Mouse (Mus musculus): ENCODE measurements around the gene Ap1m2. TPM values are rescaled to one million over a fixed set of nuclear protein-coding genes. Genes with fewer than 3 reads are reported as not detected.
A peak's percentile ranks its signal among the peaks of the same experiment; 100 is the strongest.

The Ap1m2 gene
- polyA plus RNA-seq, 2 experiments: 0.07 to 0.24 TPM

GRCm38 (mm10) chr9:21322211-21322916, 10.2 kb upstream of the Ap1m2 start:
- Histone ChIP-seq H3K36me3 (replicated peaks; ENCODE audit: control insufficient read depth, insufficient read depth, low read depth) (no peaks in the 10 kb centered on the region), H3K27ac (no peak overlapping the region), H3K4me2 (ENCODE audit: low read depth) (peak overlapping the region; percentile 71), H3K4me1 (replicated peaks; ENCODE audit: control insufficient read depth in 2 of 2, insufficient read depth in 2 of 2, low read length in 1 of 2) (peaks cover 14 to 23% of the 10 kb centered on the region in 2 experiments), H3K4me3 (ENCODE audit: insufficient read depth in 1 of 2, low read depth in 2 of 2, low read length in 2 of 2) (peak overlapping the region in 1 of 2 experiments; percentile 25; a peak in 2 of 4 replicates), H3K27me3 (ENCODE audit: control insufficient read depth, insufficient read depth, low read length) (no peaks in the 10 kb centered on the region), H3K9me3 (ENCODE audit: control insufficient read depth, low read length) (no peaks in the 10 kb centered on the region), H3K9ac (replicated peaks) (no peak overlapping the region)
- TF ChIP-seq EP300 (IDR thresholded peaks at IDR 0.05; ENCODE audit: low read depth) (no peak), CTCF (IDR thresholded peaks at IDR 0.05; ENCODE audit: low read depth) (no peak)
- no peak for DNase-seq (ENCODE audit: low read depth in 3 of 3, low spot score in 3 of 3)
- WGBS (ENCODE audit: insufficient replicate concordance): 61% methylated on average over 19 of the region's 19 CpGs
- no peak for ATAC-seq (ENCODE audit: insufficient read depth)

- Histone ChIP-seq H3K27ac (peak overlapping the region; percentile 2), H3K4me3 (ENCODE audit: insufficient read depth in 1 of 2, low read depth in 2 of 2, low read length in 2 of 2) (peak overlapping the region; percentile 60 to 78), H3K36me3 (replicated peaks; ENCODE audit: control insufficient read depth, insufficient read depth, low read depth) (no peaks in the 10 kb centered on the region), H3K4me1 (replicated peaks; ENCODE audit: control insufficient read depth in 2 of 2, insufficient read depth in 2 of 2, low read length in 1 of 2) (peaks cover 14 to 23% of the 10 kb centered on the region in 2 experiments), H3K9me3 (ENCODE audit: control insufficient read depth, low read length) (no peaks in the 10 kb centered on the region), H3K27me3 (ENCODE audit: control insufficient read depth, insufficient read depth, low read length) (no peaks in the 10 kb centered on the region), H3K9ac (replicated peaks) (peak overlapping the region; percentile 52; the same call in 1 of the 2 replicates), H3K4me2 (ENCODE audit: low read depth) (peak overlapping the region; percentile 71)
- peak; percentile 67 for ATAC-seq (ENCODE audit: insufficient read depth)
- peak in 2 of 3 experiments; percentile 42 to 49 for DNase-seq (ENCODE audit: low read depth in 3 of 3, low spot score in 3 of 3)
- TF ChIP-seq CTCF (IDR thresholded peaks at IDR 0.05; ENCODE audit: low read depth): no peak
- no peak for TF ChIP-seq EP300 (IDR thresholded peaks at IDR 0.05; ENCODE audit: low read depth)
- 4% methylated on average over 6 of the region's 6 CpGs for WGBS (ENCODE audit: insufficient replicate concordance)
Observed at GRCm38 (mm10) chr9:21321513-21321835, 9.3 kb upstream of the Ap1m2 start.

- TF ChIP-seq EP300 (IDR thresholded peaks at IDR 0.05; ENCODE audit: low read depth) (no peak), CTCF (IDR thresholded peaks at IDR 0.05; ENCODE audit: low read depth) (no peak)
- WGBS (ENCODE audit: insufficient replicate concordance): under 1% methylated on average over 52 of the region's 52 CpGs
Observed at GRCm38 (mm10) chr9:21320619-21321512, 8.7 kb upstream of the Ap1m2 start, which contains the start of gene Slc44a2. Gene Slc44a2 (plus strand): TSS chr9:21320698.

GRCm38 (mm10) chr9:21320280-21320618, 8.1 kb upstream of the Ap1m2 start:
- TF ChIP-seq EP300 (IDR thresholded peaks at IDR 0.05; ENCODE audit: low read depth): no peak
- TF ChIP-seq CTCF (IDR thresholded peaks at IDR 0.05; ENCODE audit: low read depth): no peak
- 29% methylated on average over 4 of the region's 4 CpGs for WGBS (ENCODE audit: insufficient replicate concordance)
- Histone ChIP-seq H3K9ac (replicated peaks) (peak overlapping the region; percentile 52; the same call in 1 of the 2 replicates), H3K27me3 (ENCODE audit: control insufficient read depth, insufficient read depth, low read length) (no peaks in the 10 kb centered on the region), H3K27ac (no peak overlapping the region), H3K4me3 (ENCODE audit: insufficient read depth in 1 of 2, low read depth in 2 of 2, low read length in 2 of 2) (peak overlapping the region; percentile 60 to 78), H3K4me2 (ENCODE audit: low read depth) (peak overlapping the region; percentile 71), H3K4me1 (replicated peaks; ENCODE audit: control insufficient read depth in 2 of 2, insufficient read depth in 2 of 2, low read length in 1 of 2) (peaks cover 14 to 28% of the 10 kb centered on the region in 2 experiments), H3K9me3 (ENCODE audit: control insufficient read depth, low read length) (no peaks in the 10 kb centered on the region), H3K36me3 (replicated peaks; ENCODE audit: control insufficient read depth, insufficient read depth, low read depth) (no peaks in the 10 kb centered on the region)
- peak; percentile 12; the same call in 1 of the 2 replicates for ATAC-seq (ENCODE audit: insufficient read depth)
- no peak for DNase-seq (ENCODE audit: low read depth in 3 of 3, low spot score in 3 of 3)

More at GRCm38 (mm10) chr9:21320619-21321512, 8.7 kb upstream of the Ap1m2 start, which contains the start of gene Slc44a2:
- H3K27me3 ChIP-seq (ENCODE audit: control insufficient read depth, insufficient read depth, low read length): no peaks in the 10 kb centered on the region
- ATAC-seq (ENCODE audit: insufficient read depth) (peak; percentile 86), DNase-seq (ENCODE audit: low read depth in 3 of 3, low spot score in 3 of 3) (peak; percentile 65 to 70 (median 69))
- H3K9ac ChIP-seq (replicated peaks): peak within 1 kb of the TSS; percentile 52
- H3K27ac ChIP-seq: peak within 1 kb of the TSS; percentile 2
- peak within 1 kb of the TSS; percentile 71 for H3K4me2 ChIP-seq (ENCODE audit: low read depth)
- peaks cover 14 to 23% of the 10 kb centered on the region in 2 experiments for H3K4me1 ChIP-seq (replicated peaks; ENCODE audit: control insufficient read depth in 2 of 2, insufficient read depth in 2 of 2, low read length in 1 of 2)
- no peaks in the 10 kb centered on the region for H3K9me3 ChIP-seq (ENCODE audit: control insufficient read depth, low read length)
- H3K36me3 ChIP-seq (replicated peaks; ENCODE audit: control insufficient read depth, insufficient read depth, low read depth): no peaks in the 10 kb centered on the region
- peak within 1 kb of the TSS; percentile 60 to 78 for H3K4me3 ChIP-seq (ENCODE audit: insufficient read depth in 1 of 2, low read depth in 2 of 2, low read length in 2 of 2)

- H3K4me1 ChIP-seq (replicated peaks; ENCODE audit: control insufficient read depth in 2 of 2, insufficient read depth in 2 of 2, low read length in 1 of 2): peaks cover 17 to 36% of the 10 kb centered on the region in 2 experiments
- no peak overlapping the region for H3K4me2 ChIP-seq (ENCODE audit: low read depth)
- no peak for DNase-seq (ENCODE audit: low read depth in 3 of 3, low spot score in 3 of 3)
- no peaks in the 10 kb centered on the region for H3K9me3 ChIP-seq (ENCODE audit: control insufficient read depth, low read length)
- H3K27me3 ChIP-seq (ENCODE audit: control insufficient read depth, insufficient read depth, low read length): no peaks in the 10 kb centered on the region
- no peak overlapping the region for H3K4me3 ChIP-seq (ENCODE audit: insufficient read depth in 1 of 2, low read depth in 2 of 2, low read length in 2 of 2)
- H3K9ac ChIP-seq (replicated peaks): no peak overlapping the region
- TF ChIP-seq CTCF (IDR thresholded peaks at IDR 0.05; ENCODE audit: low read depth) (no peak), EP300 (IDR thresholded peaks at IDR 0.05; ENCODE audit: low read depth) (no peak)
- ATAC-seq (ENCODE audit: insufficient read depth): no peak
- no peak overlapping the region for H3K27ac ChIP-seq
- no peaks in the 10 kb centered on the region for H3K36me3 ChIP-seq (replicated peaks; ENCODE audit: control insufficient read depth, insufficient read depth, low read depth)
- 84% methylated on average over 4 of the region's 4 CpGs for WGBS (ENCODE audit: insufficient replicate concordance)
Observed at GRCm38 (mm10) chr9:21319503-21319902, 7.4 kb upstream of the Ap1m2 start.

Data from liver, embryonic 14.5 days (tissue).